Mouse (Mus musculus): ENCODE measurements around the gene Repin1.

DNA sequence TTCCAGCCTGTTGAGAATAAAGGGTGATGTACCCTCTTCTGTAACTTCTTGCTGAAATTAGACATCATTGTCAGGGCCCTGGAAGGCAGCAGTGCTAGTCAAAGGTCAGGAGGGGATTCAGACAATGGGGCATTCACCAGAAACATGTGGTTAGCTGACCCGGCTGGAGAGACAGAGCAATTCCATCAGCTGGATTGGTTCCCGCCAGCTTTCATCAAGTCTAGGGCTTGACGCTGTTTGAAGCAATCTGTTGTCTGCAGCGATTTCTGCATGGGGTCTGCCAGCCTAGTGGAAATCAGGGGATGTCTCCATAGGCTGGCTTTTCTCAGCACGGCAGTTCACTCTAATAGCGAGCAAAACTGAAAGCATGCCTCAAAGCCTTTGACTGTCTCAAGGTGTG lies 42.8 kb downstream of the Repin1 start:
- TF ChIP-seq POLR2A (IDR thresholded peaks at IDR 0.05; ENCODE audit: low read depth, low read length) (no peak), CTCF (conservative IDR thresholded peaks at IDR 0.05 in 1 of 2, IDR thresholded peaks at IDR 0.05 in 1 of 2; ENCODE audit: low read depth in 2 of 2, low read length in 2 of 2) (no peak), PAX5 (IDR thresholded peaks at IDR 0.05; ENCODE audit: low read length) (no peak), USF1 (IDR thresholded peaks at IDR 0.05; ENCODE audit: low read depth, low read length) (no peak), MAFK (IDR thresholded peaks at IDR 0.05; ENCODE audit: insufficient replicate concordance, low read length) (no peak), EP300 (IDR thresholded peaks at IDR 0.05; ENCODE audit: low read length) (no peak), NRF1 (IDR thresholded peaks at IDR 0.05; ENCODE audit: low read depth, low read length) (no peak), CHD1 (IDR thresholded peaks at IDR 0.05; ENCODE audit: low read depth, low read length) (no peak), RAD21 (IDR thresholded peaks at IDR 0.05; ENCODE audit: low read depth, low read length) (no peak), MYC (IDR thresholded peaks at IDR 0.05; ENCODE audit: low read depth, low read length) (no peak), ETS1 (conservative IDR thresholded peaks at IDR 0.05; ENCODE audit: low read depth, low read length) (no peak), ZKSCAN1 (IDR thresholded peaks at IDR 0.05; ENCODE audit: borderline replicate concordance, low read depth, low read length) (no peak)
